Mouse (Mus musculus) splenic B cell, adult 2 months (primary cell): ENCODE data around the gene Prkce.

Experiments
- DNase-seq: peaks from one replicate; pipeline ENCODE4 v3.0.0-alpha.2; 2011; ENCODE audit warnings: low read depth, low spot score
- H3K27me3 ChIP-seq: 2 replicates; pipeline ENCODE4 v1.6.1; 2012; ENCODE audit warnings: mild to moderate bottlenecking, low read length, moderate library complexity, mixed read lengths; ENCODE audit not compliant: control insufficient read depth, poor library complexity, insufficient read depth, severe bottlenecking
- H3K36me3 ChIP-seq: 2 replicates; pipeline ENCODE4 v1.6.1; 2012; ENCODE audit warnings: mild to moderate bottlenecking, low read length, moderate library complexity, mixed read lengths; ENCODE audit not compliant: control insufficient read depth, poor library complexity, insufficient read depth, severe bottlenecking

Gene Prkce

DNA sequence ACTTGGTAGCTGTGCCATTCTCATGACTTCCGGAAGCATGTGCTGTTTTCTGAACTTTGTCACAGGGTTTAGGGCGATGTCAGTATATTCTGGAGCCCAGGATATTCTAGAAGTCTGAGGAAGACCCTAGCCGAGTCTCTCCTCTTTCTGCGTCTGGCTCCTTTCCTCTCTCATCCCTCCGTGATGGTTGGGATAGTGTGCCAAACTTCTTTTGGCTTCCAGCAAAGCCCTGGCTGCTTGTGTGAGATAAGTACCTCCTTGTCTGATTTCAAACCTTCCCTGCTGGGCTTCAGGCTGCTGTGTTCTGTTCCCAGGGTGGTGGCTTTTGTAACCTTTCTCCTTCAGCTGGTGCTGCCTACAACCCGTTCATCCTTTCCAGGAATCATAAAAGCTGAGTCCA, 105.4 kb downstream of the Prkce start:
- no peak for DNase-seq
- Histone ChIP-seq H3K36me3 (no peaks in the 10 kb centered on the region), H3K27me3 (no peaks in the 10 kb centered on the region)

DNA sequence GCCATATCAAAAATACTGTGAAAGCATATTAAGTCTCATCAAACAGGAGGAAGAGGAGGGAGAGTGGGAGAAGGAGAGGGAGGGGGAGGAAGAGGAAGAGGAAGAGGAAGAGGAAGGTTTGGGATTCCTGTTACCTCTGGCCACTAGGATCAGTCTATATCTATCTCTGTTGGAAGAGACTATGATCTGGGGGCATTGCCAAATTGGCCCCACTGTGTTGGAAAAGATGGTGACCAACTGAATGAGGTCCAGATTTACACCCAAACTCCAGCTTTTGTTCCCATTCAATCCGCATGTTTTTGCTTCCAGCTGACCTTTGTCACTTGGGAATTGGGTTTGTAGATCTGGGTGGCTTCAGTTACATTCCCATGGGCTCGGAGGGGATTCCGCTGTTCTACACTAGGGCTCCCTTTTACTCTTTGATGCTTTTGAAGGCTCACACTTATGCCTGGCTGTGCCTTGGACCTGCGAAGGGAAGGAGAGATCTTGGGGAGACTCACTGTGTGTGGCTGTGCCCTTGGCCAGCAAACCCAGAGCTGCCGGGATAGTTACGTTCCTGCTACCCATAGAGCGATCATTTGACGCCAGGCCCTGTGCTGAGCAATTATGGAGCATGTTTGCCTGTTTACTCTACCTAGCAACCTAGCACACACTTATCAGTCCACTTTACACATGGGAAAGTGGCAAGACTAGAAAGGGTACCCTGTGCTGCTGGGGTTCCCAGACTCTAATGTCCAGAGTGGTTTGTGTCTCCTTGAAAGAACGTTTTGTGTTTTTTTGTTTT, 106.2 kb downstream of the Prkce start:
- Histone ChIP-seq H3K27me3 (no peaks in the 10 kb centered on the region), H3K36me3 (no peaks in the 10 kb centered on the region)
- DNase-seq: no peak

GRCm38 (mm10) chr17:86274350-86274744, 106.8 kb downstream of the Prkce start:
- no peak for DNase-seq
- H3K36me3 ChIP-seq: no peaks in the 10 kb centered on the region
- no peaks in the 10 kb centered on the region for H3K27me3 ChIP-seq

DNA sequence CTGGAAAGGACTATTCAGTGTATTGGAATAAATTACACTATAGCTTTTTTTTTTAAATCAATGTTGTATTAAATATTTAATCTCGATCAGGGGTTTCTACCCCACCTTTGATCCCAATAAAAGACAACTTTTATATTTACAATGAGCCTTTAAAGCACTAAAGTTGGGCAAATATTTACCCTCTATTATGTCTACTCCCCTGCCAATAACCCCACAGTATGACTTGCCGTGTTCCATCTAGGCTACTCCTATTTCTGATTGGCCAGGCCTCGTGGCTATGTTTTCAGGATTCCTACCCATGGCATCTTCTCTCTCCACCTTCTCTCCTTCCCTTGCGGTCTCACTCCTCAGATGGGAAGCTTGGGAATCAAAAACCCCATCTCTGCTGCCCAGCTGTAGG, 108.8 kb downstream of the Prkce start:
- Histone ChIP-seq H3K36me3 (no peaks in the 10 kb centered on the region), H3K27me3 (no peaks in the 10 kb centered on the region)
- DNase-seq: no peak

- Histone ChIP-seq H3K27me3 (no peaks in the 10 kb centered on the region), H3K36me3 (no peaks in the 10 kb centered on the region)
- no peak for DNase-seq
These were observed 109.6 kb downstream of the Prkce start for GRCm38 (mm10) chr17:86277032-86277798.

DNA sequence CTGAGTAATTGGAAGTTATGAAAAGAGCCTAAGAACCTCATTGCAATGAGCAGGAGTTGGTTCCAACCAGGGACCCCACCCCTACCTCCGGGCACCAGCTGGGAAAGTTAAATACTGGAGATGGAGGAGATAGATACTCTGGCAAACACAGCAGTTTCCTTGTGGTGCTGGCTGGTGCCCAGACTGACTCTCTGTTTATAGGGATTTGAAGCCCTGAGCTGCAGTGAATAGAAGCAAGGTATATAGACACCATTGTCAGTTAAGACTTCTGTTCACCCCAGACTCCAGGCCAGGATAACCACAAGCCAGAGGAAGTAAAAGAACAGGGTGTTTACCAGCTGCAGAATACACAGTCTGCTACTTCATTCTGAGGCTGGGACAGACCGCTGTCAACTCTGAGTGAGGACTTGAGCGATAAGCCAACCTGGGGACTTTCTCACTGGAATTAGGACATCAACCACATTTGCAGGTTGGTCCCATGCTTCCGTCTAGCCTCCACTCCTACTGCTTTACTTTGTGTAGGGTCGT, 110.5 kb downstream of the Prkce start:
- Histone ChIP-seq H3K36me3 (no peaks in the 10 kb centered on the region), H3K27me3 (no peaks in the 10 kb centered on the region)
- DNase-seq: peak; percentile 31

DNA sequence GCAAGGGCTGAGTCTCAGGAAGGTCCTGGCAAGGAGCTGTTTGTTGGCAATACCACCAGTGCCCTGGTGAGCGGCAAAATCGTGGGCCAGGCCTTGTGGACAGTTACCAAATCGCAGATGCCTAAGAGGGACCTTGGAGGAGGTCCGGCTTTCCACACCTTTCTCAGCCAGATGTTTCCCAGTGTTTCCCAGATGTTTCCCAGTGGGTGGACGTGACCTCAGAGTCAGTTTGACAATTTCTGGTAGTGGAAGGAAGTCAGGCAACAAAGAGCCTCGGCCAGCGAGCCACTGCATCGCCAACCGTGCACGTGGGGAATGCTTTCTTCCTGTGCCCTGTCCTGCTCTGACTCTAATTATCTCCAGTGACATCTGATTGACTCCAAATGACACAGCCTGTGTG, 112.2 kb downstream of the Prkce start:
- DNase-seq: no peak
- no peaks in the 10 kb centered on the region for H3K36me3 ChIP-seq
- H3K27me3 ChIP-seq: no peaks in the 10 kb centered on the region

DNA sequence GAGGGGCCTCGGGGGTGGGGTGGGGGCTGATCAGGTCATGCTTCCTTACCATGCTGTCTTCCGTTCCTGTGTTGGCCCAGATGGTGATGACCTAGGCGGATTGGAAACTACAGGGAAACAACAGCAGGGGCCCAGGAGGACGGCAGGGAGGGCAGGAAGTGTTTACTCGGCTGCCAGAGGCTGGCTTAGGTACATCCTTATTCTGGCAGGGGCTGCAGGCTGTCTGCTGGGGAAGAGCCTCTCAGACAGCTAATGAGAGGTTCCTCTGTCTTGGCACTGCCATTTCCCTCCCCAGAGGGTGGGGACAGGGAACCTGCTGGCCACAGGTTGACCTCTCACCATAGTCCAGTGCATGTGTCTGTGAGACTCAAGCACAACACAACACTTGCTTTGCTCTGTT, 116.2 kb downstream of the Prkce start:
- Histone ChIP-seq H3K27me3 (no peaks in the 10 kb centered on the region), H3K36me3 (no peaks in the 10 kb centered on the region)
- no peak for DNase-seq

DNA sequence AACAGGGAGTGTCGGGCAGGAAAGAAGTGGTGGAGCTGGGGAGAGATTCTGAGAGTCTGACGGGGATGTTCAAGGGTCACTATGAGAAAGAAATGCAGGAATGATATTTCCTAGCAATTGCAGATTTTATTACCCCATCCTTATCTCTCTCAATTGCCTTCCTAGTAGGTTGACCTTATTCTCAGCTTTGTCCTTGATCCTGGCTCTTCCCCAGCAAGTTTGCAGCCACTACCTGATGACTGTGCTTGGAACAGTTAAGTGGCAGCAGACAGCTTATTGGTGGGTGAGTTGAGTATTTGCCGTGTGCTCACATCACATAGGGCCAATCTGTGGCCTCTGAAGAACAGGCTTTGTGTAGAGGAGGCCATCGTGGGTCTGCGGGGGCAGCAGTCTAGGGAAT, 117.5 kb downstream of the Prkce start:
- no peak for DNase-seq
- H3K27me3 ChIP-seq: no peaks in the 10 kb centered on the region
- no peaks in the 10 kb centered on the region for H3K36me3 ChIP-seq

GRCm38 (mm10) chr17:86286747-86287271, 119.2 kb downstream of the Prkce start:
- Histone ChIP-seq H3K36me3 (no peaks in the 10 kb centered on the region), H3K27me3 (no peaks in the 10 kb centered on the region)
- no peak for DNase-seq

DNA sequence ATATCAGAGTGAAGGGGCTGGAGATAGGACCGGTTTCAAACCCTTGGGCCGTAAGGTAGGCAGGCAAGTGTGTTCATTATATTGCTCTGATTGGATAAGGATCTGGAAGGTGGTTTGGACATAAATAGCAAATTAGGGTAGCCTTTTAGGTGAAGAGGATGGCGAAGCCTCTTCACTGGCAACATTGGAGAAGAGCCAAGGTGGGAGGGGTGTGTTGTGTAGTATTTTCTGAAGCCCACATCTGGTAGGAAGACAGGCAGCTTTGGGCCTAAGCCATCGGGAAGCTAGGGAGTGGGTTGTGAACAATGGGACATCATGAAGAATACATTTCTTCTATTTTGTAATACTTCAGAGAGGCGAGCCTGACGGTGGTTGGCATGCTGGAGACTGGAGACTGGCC, 125.1 kb downstream of the Prkce start:
- Histone ChIP-seq H3K27me3 (no peaks in the 10 kb centered on the region), H3K36me3 (no peaks in the 10 kb centered on the region)
- no peak for DNase-seq

DNA sequence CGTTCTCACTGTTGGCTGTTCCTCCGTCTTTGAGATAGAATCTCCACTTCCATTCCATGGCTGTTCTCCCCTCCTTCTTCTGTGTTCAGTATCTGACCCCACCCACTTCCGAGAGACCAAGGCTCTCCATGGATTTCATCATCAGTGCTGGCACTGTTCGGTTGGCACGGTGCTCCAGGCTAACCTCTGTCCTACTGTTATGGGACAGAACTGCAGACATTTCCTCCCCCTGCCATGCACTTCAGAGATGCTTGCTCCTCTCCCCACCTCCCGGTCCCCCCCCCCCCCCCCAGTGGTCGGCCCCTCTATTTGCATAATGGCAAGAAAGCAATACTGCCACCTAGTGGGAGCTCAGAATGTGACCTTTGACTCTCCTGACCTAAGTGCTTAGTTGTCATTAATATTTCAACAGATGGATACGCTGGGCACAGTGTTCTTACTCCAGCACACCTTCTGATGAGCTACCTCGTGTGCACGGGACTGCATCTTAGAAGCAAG, 125.7 kb downstream of the Prkce start:
- DNase-seq: peak; percentile 90
- no peaks in the 10 kb centered on the region for H3K36me3 ChIP-seq
- no peaks in the 10 kb centered on the region for H3K27me3 ChIP-seq

- no peak for DNase-seq
- no peaks in the 10 kb centered on the region for H3K36me3 ChIP-seq
- H3K27me3 ChIP-seq: no peaks in the 10 kb centered on the region
These were observed 132.0 kb downstream of the Prkce start for GRCm38 (mm10) chr17:86299576-86299975.

DNA sequence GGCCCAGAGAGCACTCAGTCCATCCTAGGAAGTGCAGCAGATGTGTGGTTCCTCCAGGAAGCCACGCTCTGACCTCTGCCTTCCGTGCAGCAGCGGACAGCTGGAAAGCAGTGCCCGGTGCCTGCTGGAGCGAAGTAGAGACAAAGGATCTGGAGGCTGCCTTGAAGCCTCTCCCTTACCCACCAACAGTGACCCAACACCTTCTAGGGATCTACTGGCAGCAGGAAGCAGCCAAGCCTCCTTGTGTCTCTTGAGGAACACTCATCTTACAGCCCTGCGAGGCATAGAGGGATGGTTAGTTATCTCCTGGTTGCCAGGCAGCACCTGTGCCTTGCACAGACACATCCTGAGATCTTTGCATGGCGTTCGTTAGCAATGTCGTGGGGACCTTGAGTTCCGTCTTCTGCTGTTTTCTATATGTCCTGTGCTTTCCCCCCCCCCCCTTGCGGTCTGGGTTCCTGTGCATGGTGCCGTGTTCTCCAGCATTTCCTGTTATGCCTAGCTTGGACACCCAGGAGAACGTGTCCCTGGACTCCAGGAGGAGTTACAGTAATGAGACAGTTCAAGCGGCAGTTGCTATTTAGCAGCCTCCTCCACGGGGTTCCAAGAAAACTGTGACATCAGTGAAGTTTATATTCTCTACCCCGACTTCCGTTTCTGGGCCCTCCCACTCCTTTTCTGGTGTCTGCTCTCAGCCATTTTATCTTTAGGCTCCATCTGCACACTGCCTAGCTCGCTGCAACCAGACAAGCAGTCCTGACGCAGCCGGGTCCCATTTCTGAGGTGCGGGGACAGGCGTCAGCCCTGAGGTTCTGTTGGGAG, 133.4 kb downstream of the Prkce start:
- Histone ChIP-seq H3K27me3 (no peaks in the 10 kb centered on the region), H3K36me3 (no peaks in the 10 kb centered on the region)
- DNase-seq: peak; percentile 67
